ENCODE assay signal across 8 mouse cellular contexts in the genomic region with DNA sequence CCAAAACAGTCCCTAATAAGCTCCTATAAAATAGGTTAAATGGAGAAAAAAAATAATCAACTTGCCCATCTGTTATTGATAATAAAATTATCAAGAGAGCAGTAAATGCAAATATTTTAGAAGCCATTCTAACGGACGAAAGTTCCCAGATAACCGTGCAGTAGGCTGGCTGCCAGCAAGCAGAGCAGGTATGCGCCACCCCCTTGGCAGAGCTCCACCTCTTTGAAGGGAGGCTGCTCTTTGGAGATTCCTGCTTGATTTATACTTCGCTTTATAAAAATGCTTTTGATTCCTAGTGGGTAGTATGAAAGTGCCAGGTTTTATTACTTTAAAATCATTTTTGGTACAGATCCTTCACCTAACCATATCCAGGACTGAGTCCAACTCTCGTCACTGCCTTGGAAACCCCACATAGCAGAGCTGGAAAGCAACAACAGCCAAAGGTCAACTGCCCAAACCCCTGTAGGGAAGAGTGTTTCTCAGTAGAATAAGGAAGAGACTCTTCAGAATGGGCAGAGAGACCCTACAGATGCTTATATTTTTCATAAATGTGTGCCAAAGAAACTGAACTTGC.
A peak's percentile ranks its signal among the peaks of the same experiment; 100 is the strongest.
DNase-seq lines count a peak whose midpoint lies in the region; ATAC-seq lines count a peak whose summit lies in the region.
"Had no signal": no experiment of that assay in that cellular context is flagged by ENCODE, and none has a peak within 500 bp of the region (broad histone marks: within the 10 kb centered on the region; RNA-seq: fewer than 3 reads in every experiment).

No protein-coding gene starts in this region.

- 52% methylated on average over 6 of the region's 6 CpGs for WGBS in liver, embryonic 12.5 days (ENCODE audit: insufficient replicate concordance)
- WGBS in embryonic facial prominence, embryonic 14.5 days, result 17% methylated on average over 6 of the region's 6 CpGs
- 40% methylated on average over 6 of the region's 6 CpGs for WGBS in liver, embryonic 16.5 days (ENCODE audit: insufficient replicate concordance)

- no peak overlapping the region for H3K4me3 ChIP-seq in liver, embryonic 12.5 days
- 0 out of 2 replicates have a peak overlapping the region, but pooled peaks have one; percentile 24 for H3K4me3 ChIP-seq in brown adipose tissue, adult 24 weeks (ENCODE audit: insufficient read depth, low read depth, low read length)
- no peak overlapping the region for H3K4me3 ChIP-seq in embryonic facial prominence, embryonic 14.5 days (ENCODE audit: low read depth, low read length)
- peak overlapping the region; percentile 19; the same call in 1 of the 2 replicates for H3K4me3 ChIP-seq in liver, embryonic 16.5 days (ENCODE audit: low read depth, low read length)
- H3K4me3 ChIP-seq: midbrain, embryonic 12.5 days had no signal

- no peak overlapping the region for H3K4me2 ChIP-seq in liver, embryonic 12.5 days
- peak overlapping the region; percentile 16; the same call in 1 of the 2 replicates for H3K4me2 ChIP-seq in embryonic facial prominence, embryonic 14.5 days (ENCODE audit: low read depth, low read length)
- H3K4me2 ChIP-seq in liver, embryonic 16.5 days (ENCODE audit: low read depth, low read length), result no peak overlapping the region
- H3K4me2 ChIP-seq: midbrain, embryonic 12.5 days had no signal

- H3K27me3 ChIP-seq in liver, embryonic 12.5 days (replicated peaks), result no peaks in the 10 kb centered on the region
- H3K27me3 ChIP-seq in embryonic facial prominence, embryonic 14.5 days (replicated peaks; ENCODE audit: control insufficient read depth, insufficient read depth, low read length), result no peaks in the 10 kb centered on the region
- no peaks in the 10 kb centered on the region for H3K27me3 ChIP-seq in liver, embryonic 16.5 days (ENCODE audit: control insufficient read depth, insufficient read depth, low read depth, low read length)
- H3K27me3 ChIP-seq: midbrain, embryonic 12.5 days had no signal

- no peak overlapping the region for H3K9ac ChIP-seq in liver, embryonic 12.5 days
- no peak overlapping the region for H3K9ac ChIP-seq in embryonic facial prominence, embryonic 14.5 days (ENCODE audit: low read depth, low read length)
- H3K9ac ChIP-seq in liver, embryonic 16.5 days (ENCODE audit: low read depth, low read length), result no peak overlapping the region
- H3K9ac ChIP-seq: midbrain, embryonic 12.5 days had no signal

- no peaks in the 10 kb centered on the region for H3K36me3 ChIP-seq in liver, embryonic 12.5 days
- H3K36me3 ChIP-seq in embryonic facial prominence, embryonic 14.5 days (ENCODE audit: control insufficient read depth, insufficient read depth, low read length), result no peaks in the 10 kb centered on the region
- no peaks in the 10 kb centered on the region for H3K36me3 ChIP-seq in liver, embryonic 16.5 days (ENCODE audit: control insufficient read depth, insufficient read depth)
- H3K36me3 ChIP-seq: midbrain, embryonic 12.5 days had no signal

- H3K9me3 ChIP-seq in liver, embryonic 12.5 days (replicated peaks), result no peaks in the 10 kb centered on the region
- no peaks in the 10 kb centered on the region for H3K9me3 ChIP-seq in embryonic facial prominence, embryonic 14.5 days (ENCODE audit: control insufficient read depth, low read length)
- no peaks in the 10 kb centered on the region for H3K9me3 ChIP-seq in liver, embryonic 16.5 days (replicated peaks; ENCODE audit: control insufficient read depth, low read length)
- H3K9me3 ChIP-seq: midbrain, embryonic 12.5 days had no signal

- DNase-seq in liver, result peak; percentile 33
- DNase-seq in embryonic facial prominence, embryonic 14.5 days (ENCODE audit: low spot score), result peak; percentile 86
- no peak for DNase-seq in frontal cortex, postnatal 36 days (ENCODE audit: low spot score in 2 of 2)

- no peaks in the 10 kb centered on the region for H3K4me1 ChIP-seq in liver, embryonic 12.5 days
- H3K4me1 ChIP-seq in brown adipose tissue, adult 24 weeks (ENCODE audit: control insufficient read depth, insufficient read depth, insufficient read length, low read length), result no peaks in the 10 kb centered on the region; the same call in 1 of the 2 replicates
- H3K4me1 ChIP-seq in embryonic facial prominence, embryonic 14.5 days (ENCODE audit: control insufficient read depth, insufficient read depth, low read length), result peaks cover 43% of the 10 kb centered on the region
- no peaks in the 10 kb centered on the region for H3K4me1 ChIP-seq in liver, embryonic 16.5 days (ENCODE audit: control insufficient read depth, low read depth, low read length)

- ATAC-seq in liver, embryonic 12.5 days, result no peak
- no peak; the same call in 1 of the 2 replicates for ATAC-seq in embryonic facial prominence, embryonic 14.5 days (ENCODE audit: low read depth)
- peak; percentile 43; the same call in 1 of the 2 replicates for ATAC-seq in liver, embryonic 16.5 days (ENCODE audit: low read depth)
- ATAC-seq in megakaryocyte progenitor cell, adult 5-6 weeks (replicated peaks; ENCODE audit: poor library complexity), result no peak

- H3K27ac ChIP-seq in liver, embryonic 12.5 days, result no peak overlapping the region
- no peak overlapping the region; the same call in 1 of the 2 replicates for H3K27ac ChIP-seq in brown adipose tissue, adult 24 weeks (replicated peaks; ENCODE audit: low read depth, low read length)
- H3K27ac ChIP-seq in embryonic facial prominence, embryonic 14.5 days (replicated peaks; ENCODE audit: low read depth, low read length), result no peak overlapping the region
- no peak overlapping the region for H3K27ac ChIP-seq in liver, embryonic 16.5 days (ENCODE audit: low read length)
- H3K27ac ChIP-seq: midbrain, embryonic 12.5 days had no signal

Comparison
In these comparisons a context has a peak if more than half of its experiments do, and no peak if none do; other contexts are left out.
1. H3K4me3 ChIP-seq: peak in brown adipose tissue, adult 24 weeks (single experiment) and liver, embryonic 16.5 days (single experiment); none in liver, embryonic 12.5 days (single experiment) and embryonic facial prominence, embryonic 14.5 days (single experiment).
2. DNase-seq: peak in liver (single experiment) and embryonic facial prominence, embryonic 14.5 days (single experiment); none in frontal cortex, postnatal 36 days (0 of 2).